Mouse (Mus musculus) embryonic facial prominence, embryonic 14.5 days (tissue): ENCODE measurements at regions not wholly inside any gene's neighbourhood (a gene's known extent, or its start where the extent isn't known, plus 50 kb on each side); places are given as distances from the start of the nearest gene placed in this dataset.

Source experiments
- ATAC-seq: fragments of 200-750 bp; cut with Nextera tagmentation; 2 replicates; pipeline ENCODE4 v1.8.0; 2017; ENCODE audit warnings: low read depth, moderate number of reproducible peaks, moderate TSS enrichment
- DNase-seq: peaks from one replicate; pipeline ENCODE4 v3.0.0-alpha.2; 2015; ENCODE audit warnings: low spot score
- H3K27ac ChIP-seq: fragments of 300-500 bp; sonication (generic); replicated peaks from 2 replicates; pipeline ENCODE4 v1.5.1; 2014; ENCODE audit warnings: low read depth, mild to moderate bottlenecking, low read length, moderate library complexity
- H3K27me3 ChIP-seq: fragments of 300-500 bp; sonication (generic); replicated peaks from 2 replicates; pipeline ENCODE4 v1.6.1; 2014; ENCODE audit warnings: low read length; ENCODE audit not compliant: control insufficient read depth, insufficient read depth
- H3K36me3 ChIP-seq: fragments of 300-500 bp; sonication (generic); 2 replicates; pipeline ENCODE4 v1.6.1; 2014; ENCODE audit warnings: low read length, mixed read lengths; ENCODE audit not compliant: control insufficient read depth, insufficient read depth
- H3K4me1 ChIP-seq: fragments of 300-500 bp; sonication (generic); 2 replicates; pipeline ENCODE4 v1.6.1; 2014; ENCODE audit warnings: antibody characterized with exemption, low read length; ENCODE audit not compliant: control insufficient read depth, insufficient read depth
- H3K4me2 ChIP-seq: fragments of 300-500 bp; sonication (generic); 2 replicates; pipeline ENCODE4 v1.6.1; 2014; ENCODE audit warnings: low read depth, mild to moderate bottlenecking, low read length, moderate library complexity, mixed read lengths
- H3K4me3 ChIP-seq: fragments of 300-500 bp; sonication (generic); 2 replicates; pipeline ENCODE4 v1.5.1; 2014; ENCODE audit warnings: low read depth, mild to moderate bottlenecking, low read length
- H3K9ac ChIP-seq: fragments of 300-500 bp; sonication (generic); 2 replicates; pipeline ENCODE4 v1.6.1; 2014; ENCODE audit warnings: low read depth, mild to moderate bottlenecking, low read length, moderate library complexity, mixed read lengths
- H3K9me3 ChIP-seq: fragments of 300-500 bp; sonication (generic); 2 replicates; pipeline ENCODE4 v1.6.1; 2016; ENCODE audit warnings: low read length; ENCODE audit not compliant: control insufficient read depth
- WGBS: fragments of 180-500 bp; shearing (Covaris S2); extraction: QIAGEN DNeasy Blood & Tissue Kit; methylation state at CpG from one replicate; pipeline ENCODE4 v1.1.7; 2014; 5-methylcytosine and 5-hydroxymethylcytosine counted together

GRCm38 (mm10) chr11:15218671-15219070 is 619.6 kb downstream of the Pom121l12 start:
- 59% methylated on average over 5 of the region's 5 CpGs for WGBS
- ATAC-seq: no peak
- no peak overlapping the region for H3K4me3 ChIP-seq

GRCm38 (mm10) chr11:15221856-15222255 is 622.8 kb downstream of the Pom121l12 start:
- Histone ChIP-seq H3K36me3 (no peaks in the 10 kb centered on the region), H3K9me3 (no peaks in the 10 kb centered on the region), H3K4me2 (no peak overlapping the region), H3K4me3 (no peak overlapping the region), H3K27me3 (no peaks in the 10 kb centered on the region), H3K9ac (no peak overlapping the region), H3K4me1 (no peaks in the 10 kb centered on the region), H3K27ac (no peak overlapping the region)
- no peak for ATAC-seq
- no peak for DNase-seq
- 79% methylated on average over 1 of the region's 1 CpGs for WGBS

More at GRCm38 (mm10) chr11:15218671-15219070, 619.6 kb downstream of the Pom121l12 start:
- no peak overlapping the region for H3K4me2 ChIP-seq
- no peak for DNase-seq
- no peaks in the 10 kb centered on the region for H3K36me3 ChIP-seq
- H3K27ac ChIP-seq: no peak overlapping the region
- H3K4me1 ChIP-seq: no peaks in the 10 kb centered on the region
- H3K9ac ChIP-seq: no peak overlapping the region
- H3K9me3 ChIP-seq: no peaks in the 10 kb centered on the region
- no peaks in the 10 kb centered on the region for H3K27me3 ChIP-seq

DNA sequence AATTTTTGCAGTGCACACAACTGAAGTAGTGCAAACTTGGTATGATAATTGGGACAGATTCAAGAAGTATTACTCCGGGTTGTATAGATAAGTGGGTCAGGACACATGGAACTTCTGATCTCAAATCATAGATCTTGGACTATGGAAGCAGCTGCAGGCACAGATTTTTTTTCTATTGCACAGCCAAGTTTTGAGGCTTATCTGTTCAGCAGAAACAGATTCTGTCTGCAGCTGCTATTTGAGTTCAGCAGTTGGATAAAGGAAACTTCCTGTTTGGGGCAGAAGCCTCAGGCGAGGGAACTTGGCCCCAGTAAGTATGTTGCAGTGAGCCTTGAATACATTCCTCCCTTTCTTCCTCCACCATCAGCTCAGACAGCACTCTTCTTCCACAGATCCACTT is 650.9 kb downstream of the Pom121l12 start:
- Histone ChIP-seq H3K36me3 (no peaks in the 10 kb centered on the region), H3K4me3 (no peak overlapping the region), H3K27ac (no peak overlapping the region), H3K4me1 (no peaks in the 10 kb centered on the region), H3K4me2 (no peak overlapping the region), H3K9ac (no peak overlapping the region), H3K9me3 (no peaks in the 10 kb centered on the region), H3K27me3 (no peaks in the 10 kb centered on the region)
- WGBS: 21% methylated on average over 2 of the region's 2 CpGs
- peak; percentile 68 for DNase-seq
- ATAC-seq: no peak

GRCm38 (mm10) chr11:15274043-15274773 is 675.1 kb downstream of the Pom121l12 start:
- no peak for ATAC-seq
- Histone ChIP-seq H3K27me3 (no peaks in the 10 kb centered on the region), H3K9me3 (no peaks in the 10 kb centered on the region), H3K36me3 (no peaks in the 10 kb centered on the region), H3K27ac (no peak overlapping the region), H3K4me1 (no peaks in the 10 kb centered on the region), H3K4me3 (no peak overlapping the region), H3K4me2 (no peak overlapping the region), H3K9ac (no peak overlapping the region)
- whole genome bisulfite sequencing: 75% methylated on average over 3 of the region's 3 CpGs
- no peak for DNase-seq

DNA sequence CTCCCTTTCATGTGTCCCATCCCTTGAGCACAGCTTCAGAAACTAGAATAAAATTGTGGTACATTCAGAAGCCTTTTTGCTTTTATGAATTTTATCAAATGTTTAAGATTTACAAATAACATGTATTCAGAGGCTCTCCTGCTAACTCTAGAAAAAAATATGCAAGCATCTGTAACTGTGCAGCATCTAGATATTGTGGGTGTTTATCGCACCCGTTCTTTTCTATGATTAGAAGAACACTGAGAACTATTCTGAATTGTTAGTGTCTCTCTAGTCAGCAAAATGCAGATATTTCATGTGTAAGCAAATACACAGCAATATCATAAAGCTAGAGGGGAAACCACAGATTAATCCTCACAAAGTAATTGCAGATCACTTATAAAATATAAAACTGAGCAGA is 709.4 kb downstream of the Pom121l12 start:
- WGBS: 90% methylated on average over 2 of the region's 2 CpGs

More for the DNA sequence above, 709.4 kb downstream of the Pom121l12 start:
- H3K4me2 ChIP-seq: no peak overlapping the region
- DNase-seq: no peak
- H3K27ac ChIP-seq: no peak overlapping the region
- no peaks in the 10 kb centered on the region for H3K4me1 ChIP-seq
- H3K9ac ChIP-seq: no peak overlapping the region
- no peaks in the 10 kb centered on the region for H3K27me3 ChIP-seq
- no peak overlapping the region for H3K4me3 ChIP-seq
- H3K9me3 ChIP-seq: no peaks in the 10 kb centered on the region
- H3K36me3 ChIP-seq: no peaks in the 10 kb centered on the region
- no peak for ATAC-seq
